Mouse (Mus musculus) mammary gland, adult 2 months (tissue): ENCODE results near the gene Cttnbp2. TPM values are rescaled to one million over a fixed set of nuclear protein-coding genes. Genes with fewer than 3 reads are reported as not detected.

Experiments used
- polyA plus RNA-seq: library from polyadenylated mRNA; depleted of rRNA; stranded (reverse); fragments of >200 nt; gene quantifications from 2 replicates; pipeline ENCODE4 v1.2.3, GENCODE M21; 2012; ENCODE audit warnings: low replicate concordance; rRNA removed

The Cttnbp2 gene
- polyA plus RNA-seq, result 1.2 and 1.3 TPM in 2 replicates

GRCm38 (mm10) chr6:18514480-18515352 is at the start of gene Cttnbp2:
Cttnbp2 (minus strand) TSS chr6:18514843.

